Mouse (Mus musculus) left cerebral cortex, adult 18-20 months (tissue): ENCODE measurements around the gene Nuak1. TPM values are rescaled to one million over a fixed set of nuclear protein-coding genes. Genes with fewer than 3 reads are reported as not detected.

ENCODE experiments used
- DNase-seq, 2 experiments: peaks; one replicate each; pipeline ENCODE4 v3.0.0; 2021 to 2022; ENCODE audit warnings: low spot score in 2 of 2, mixed read lengths in 1 of 2
- total RNA-seq, 2 experiments: library from RNA; stranded (reverse); gene quantifications; 2 replicates each; pipeline ENCODE4 v1.2.3; 2021

Nuak1 gene
- total RNA-seq, 2 experiments from 2014 or later, result 87.8 to 89.7 TPM

DNA sequence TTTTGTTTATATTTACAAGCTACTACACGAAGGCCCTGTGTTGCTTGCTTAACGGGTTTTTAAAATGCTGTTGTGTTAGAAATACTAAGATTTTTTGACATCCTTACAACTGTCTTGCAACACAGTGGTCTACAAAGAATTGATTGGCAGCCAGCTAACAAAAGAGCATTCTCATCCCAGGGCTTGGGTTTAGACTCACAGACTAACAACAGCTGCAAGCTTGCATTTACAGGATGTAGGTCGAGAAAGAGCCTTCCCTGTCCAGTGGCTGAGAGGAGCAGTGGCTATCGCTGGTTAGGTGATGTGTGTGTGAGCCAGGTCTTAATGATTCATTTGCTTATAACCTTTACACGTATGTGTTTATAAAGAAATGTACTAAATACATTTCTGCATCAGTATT, 94.7 kb downstream of the Nuak1 start:
- no peak for DNase-seq

DNA sequence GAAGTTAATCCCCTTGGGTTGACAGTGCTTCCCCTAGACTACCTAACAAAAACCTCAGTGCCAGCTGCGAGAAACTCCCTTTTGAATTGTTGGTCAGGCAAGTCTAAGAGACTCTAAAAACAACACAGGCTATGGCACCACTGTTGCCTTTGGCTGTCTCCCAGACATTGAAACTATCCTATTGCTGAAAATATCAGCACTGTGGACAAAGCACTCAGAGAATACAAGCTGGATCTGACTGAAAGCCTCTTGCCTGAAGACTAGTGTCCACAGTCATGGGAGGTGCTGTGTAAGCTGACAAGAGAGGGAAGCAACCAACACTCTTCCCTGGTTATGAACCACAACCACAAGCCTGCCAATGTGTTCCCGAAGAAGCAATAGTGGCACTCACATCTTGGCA, 96.9 kb downstream of the Nuak1 start:
- DNase-seq, result no peak

DNA sequence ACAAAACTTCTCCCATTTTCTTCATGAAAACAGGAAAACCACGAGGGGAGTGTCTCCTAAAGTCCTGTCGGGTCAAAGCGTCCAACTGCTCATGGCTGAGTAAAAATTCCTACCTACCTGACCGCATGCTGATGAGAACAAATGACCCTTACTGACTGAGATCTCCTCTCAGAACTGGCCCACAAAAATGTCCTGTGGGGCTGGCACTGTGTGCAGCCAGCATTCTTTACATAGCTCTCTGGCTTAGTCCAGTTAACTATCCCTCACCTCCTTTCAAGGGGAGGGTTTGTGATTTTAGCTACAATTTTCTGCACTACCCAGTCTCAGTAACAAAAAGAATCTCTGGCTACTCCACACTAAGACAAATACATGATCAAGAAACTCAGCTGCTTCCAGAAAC, 100.9 kb downstream of the Nuak1 start:
- DNase-seq, result no peak

DNA sequence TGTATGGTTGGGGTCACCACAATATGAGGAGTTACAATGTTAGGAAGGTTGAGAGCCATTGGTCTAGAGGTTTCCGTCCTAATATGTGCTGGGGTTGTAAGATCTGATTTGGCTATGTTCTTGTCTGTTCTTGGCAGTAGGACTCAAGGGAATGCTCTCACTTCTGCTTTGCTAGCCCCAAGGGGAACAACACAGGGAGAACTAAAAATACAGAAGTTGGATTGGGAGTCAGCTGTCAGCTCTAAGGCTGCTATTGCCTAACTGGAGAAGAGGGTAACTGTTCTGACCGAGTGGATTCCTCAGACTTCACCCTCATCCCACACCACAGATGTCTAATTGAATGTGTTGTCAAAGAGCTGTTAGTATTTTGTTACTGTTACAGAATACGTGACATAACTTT, 101.6 kb downstream of the Nuak1 start:
- DNase-seq, result no peak

DNA sequence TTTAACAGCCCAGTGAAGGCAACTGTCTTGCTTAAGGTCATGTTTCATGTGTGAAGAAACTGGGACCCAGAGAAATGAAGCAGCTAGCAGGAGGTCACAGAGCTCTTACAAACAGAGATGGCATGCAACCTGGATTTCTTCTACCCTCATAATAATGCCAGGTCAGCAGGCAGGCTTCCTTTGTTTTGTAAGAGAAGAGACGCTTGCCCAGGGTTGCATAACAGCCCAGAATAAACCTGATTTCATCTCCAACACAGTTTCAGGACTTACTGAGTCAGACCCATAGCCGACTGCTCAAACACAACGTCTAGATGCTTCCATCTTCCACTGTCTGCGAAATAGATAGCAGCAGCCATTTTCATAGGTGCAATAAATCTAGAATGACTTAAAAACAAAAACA, 105.0 kb downstream of the Nuak1 start:
- no peak for DNase-seq

DNA sequence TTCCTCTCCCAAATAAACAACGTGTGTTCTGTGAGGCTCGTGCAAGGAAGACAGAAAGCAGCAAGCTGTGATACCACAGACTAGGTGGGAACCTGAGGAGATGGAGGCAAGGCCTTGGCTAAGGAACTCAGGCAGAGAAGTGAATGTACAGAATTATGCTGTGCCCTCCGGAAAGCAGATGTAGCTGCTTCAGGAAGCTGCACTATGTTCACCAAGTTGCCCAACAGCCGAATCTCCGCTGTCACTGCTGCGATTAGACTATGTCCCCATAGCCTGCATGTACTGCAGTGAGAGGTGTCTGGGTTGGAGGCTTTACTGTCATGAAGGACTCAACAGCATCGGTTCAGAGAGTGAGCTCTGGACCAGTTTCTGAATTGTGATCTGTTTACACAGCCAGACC, 110.6 kb downstream of the Nuak1 start:
- DNase-seq, result no peak

DNA sequence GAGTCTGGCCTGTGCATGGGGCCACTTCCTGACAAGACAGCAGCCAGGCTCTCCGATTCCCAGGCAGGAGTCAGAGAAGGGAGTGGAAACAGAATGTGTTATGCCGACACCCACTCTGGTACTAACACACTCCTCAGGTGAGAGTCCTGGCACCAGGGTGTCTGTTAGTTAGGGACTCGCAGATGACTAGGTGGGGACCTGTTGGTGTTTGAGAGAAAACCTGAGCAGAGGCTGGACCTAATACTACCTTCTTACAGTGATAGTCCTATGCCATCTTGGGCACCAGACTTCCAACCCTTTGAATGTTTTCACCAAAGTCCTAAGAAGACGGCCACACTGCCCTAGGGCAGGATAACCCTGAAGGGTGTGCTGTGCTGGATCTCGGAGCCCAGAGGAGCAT, 111.1 kb downstream of the Nuak1 start:
- no peak for DNase-seq

DNA sequence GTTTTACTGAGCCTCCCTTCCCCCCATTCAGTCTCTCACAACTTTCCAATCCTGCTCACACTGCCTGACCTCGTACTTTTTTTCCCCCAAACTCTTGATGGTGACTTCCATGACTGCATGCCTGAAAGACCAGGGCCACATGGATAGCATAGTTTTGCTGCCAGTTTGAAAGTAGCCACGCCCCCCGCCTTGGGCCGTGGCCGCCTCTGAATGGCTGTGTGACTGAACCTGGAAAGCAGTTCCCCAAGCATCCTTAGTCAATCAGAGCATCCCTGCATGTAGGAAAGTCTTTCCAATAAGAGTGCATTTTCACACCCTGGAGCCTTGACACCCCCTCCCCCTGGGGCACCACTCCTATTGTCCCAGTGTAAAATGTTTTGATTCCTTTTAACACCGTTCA, 116.4 kb downstream of the Nuak1 start:
- no peak for DNase-seq

Other genes starting within 250 kb of the Nuak1 start
- 10 to 100 TPM; 21.4 to 22.6 TPM for gene Ckap4, start 93.5 kb upstream of the Nuak1 start, total RNA-seq
- 10 to 100 TPM; 22.4 to 25.2 TPM for gene Tcp11l2, start 136.0 kb upstream of the Nuak1 start, total RNA-seq
- 10 to 100 TPM; 15.0 to 16.3 TPM for gene Polr3b, start 181.7 kb upstream of the Nuak1 start, total RNA-seq